Mouse (Mus musculus) spleen, adult 2 months (tissue): ENCODE results near the gene Pitx2. TPM values are rescaled to one million over a fixed set of nuclear protein-coding genes. Genes with fewer than 3 reads are reported as not detected.
A peak's percentile ranks its signal among the peaks of the same experiment; 100 is the strongest.

ENCODE experiments used
- DNase-seq, 2 experiments: peaks; one replicate each; pipeline versions ENCODE4 v3.0.0 to v3.0.0-alpha.2; 2012 to 2021; ENCODE audit warnings: low spot score in 2 of 2, low read depth in 1 of 2
- H3K27ac ChIP-seq: fragments of 200-500 bp; 2 replicates; pipeline ENCODE4 v1.5.1; 2012; ENCODE audit warnings: low read length, inconsistent platforms; ENCODE audit not compliant: insufficient read depth
- H3K27me3 ChIP-seq: fragments of 200-500 bp; 2 replicates; pipeline ENCODE4 v1.6.1; 2012; ENCODE audit warnings: mild to moderate bottlenecking, moderate library complexity, low read length, inconsistent platforms; ENCODE audit not compliant: control insufficient read depth, insufficient read depth
- H3K36me3 ChIP-seq: fragments of 200-500 bp; 2 replicates; pipeline ENCODE4 v1.6.1; 2012; ENCODE audit warnings: mild to moderate bottlenecking, low read length, inconsistent platforms; ENCODE audit not compliant: control insufficient read depth, insufficient read depth
- H3K4me1 ChIP-seq: fragments of 200-500 bp; 2 replicates; pipeline ENCODE4 v1.6.1; 2011; ENCODE audit warnings: inconsistent platforms; ENCODE audit not compliant: control insufficient read depth, insufficient read depth, insufficient read length
- H3K4me3 ChIP-seq: fragments of 200-500 bp; 2 replicates; pipeline ENCODE4 v1.5.1; 2011; ENCODE audit warnings: mild to moderate bottlenecking, inconsistent platforms; ENCODE audit not compliant: insufficient read depth, insufficient read length; ENCODE audit errors: extremely low read depth
- CTCF ChIP-seq: fragments of 200-500 bp; IDR thresholded peaks from 2 replicates; pipeline ENCODE4 v1.5.1; 2011; ENCODE audit warnings: mild to moderate bottlenecking, inconsistent platforms; ENCODE audit not compliant: insufficient read depth, insufficient read length, insufficient replicate concordance; ENCODE audit errors: extremely low read depth
- POLR2A ChIP-seq: fragments of 200-500 bp; IDR thresholded peaks from 2 replicates; pipeline ENCODE4 v1.6.1; 2011; ENCODE audit warnings: low read depth, low read length, inconsistent platforms
- WGBS: fragments of 180-500 bp; shearing (Covaris S2); methylation state at CpG from one replicate; pipeline ENCODE4 v1.1.7; 2018; 5-methylcytosine and 5-hydroxymethylcytosine counted together
- polyA plus RNA-seq: library from polyadenylated mRNA; depleted of rRNA; stranded (reverse); fragments of >200 nt; gene quantifications from 2 replicates; pipeline ENCODE4 v1.2.3, GENCODE M21; 2012

Gene Pitx2
- polyA plus RNA-seq, 1 experiment = not detected

- no peak overlapping the region for H3K27ac ChIP-seq
- WGBS = 9% methylated on average over 7 of the region's 7 CpGs
These were observed 8.3 kb downstream of the Pitx2 start for GRCm38 (mm10) chr3:129208031-129208380.

DNA sequence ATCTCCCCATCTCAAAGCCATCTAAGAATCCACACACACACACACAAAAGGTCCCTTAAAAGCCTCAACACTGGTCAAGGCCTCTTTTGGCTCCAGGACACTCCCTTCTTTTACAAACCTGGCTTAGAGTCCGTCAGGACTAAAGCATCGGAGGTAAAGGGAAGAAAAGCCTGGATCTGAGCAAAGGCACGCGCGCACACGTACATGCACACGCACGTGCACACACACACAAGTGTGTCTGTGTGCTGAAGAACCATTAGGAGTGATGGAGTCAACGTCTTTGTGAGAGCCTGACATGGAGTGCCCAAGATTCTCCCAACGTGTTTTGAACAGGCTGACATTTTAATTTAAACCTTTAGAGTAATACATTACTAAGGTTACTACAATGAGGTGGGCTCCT lies 8.7 kb downstream of the Pitx2 start:
- Histone ChIP-seq H3K27me3 (peaks cover 30% of the 10 kb centered on the region), H3K36me3 (no peaks in the 10 kb centered on the region), H3K4me1 (no peaks in the 10 kb centered on the region; the same call in 1 of the 2 replicates), H3K4me3 (no peak overlapping the region), H3K27ac (no peak overlapping the region)
- TF ChIP-seq CTCF (no peak), POLR2A (no peak)
- WGBS = 6% methylated on average over 10 of the region's 10 CpGs
- no peak for DNase-seq

More at GRCm38 (mm10) chr3:129208031-129208380, 8.3 kb downstream of the Pitx2 start:
- no peaks in the 10 kb centered on the region for H3K4me1 ChIP-seq
- H3K36me3 ChIP-seq = no peaks in the 10 kb centered on the region
- TF ChIP-seq POLR2A (no peak), CTCF (no peak)
- no peak for DNase-seq
- peaks cover 27% of the 10 kb centered on the region for H3K27me3 ChIP-seq
- no peak overlapping the region for H3K4me3 ChIP-seq

GRCm38 (mm10) chr3:129209266-129209665 lies 9.6 kb downstream of the Pitx2 start:
- no peak for TF ChIP-seq CTCF
- TF ChIP-seq POLR2A = no peak
- no peak for DNase-seq
- H3K27ac ChIP-seq = no peak overlapping the region
- no peak overlapping the region for H3K4me3 ChIP-seq
- WGBS = 10% methylated on average over 4 of the region's 4 CpGs
- peaks cover 33% of the 10 kb centered on the region for H3K27me3 ChIP-seq
- H3K4me1 ChIP-seq = peaks cover 3% of the 10 kb centered on the region; the same call in 1 of the 2 replicates
- H3K36me3 ChIP-seq = no peaks in the 10 kb centered on the region

GRCm38 (mm10) chr3:129209771-129210170 lies 10.1 kb downstream of the Pitx2 start:
- Histone ChIP-seq H3K27ac (no peak overlapping the region), H3K36me3 (no peaks in the 10 kb centered on the region), H3K27me3 (peaks cover 32% of the 10 kb centered on the region), H3K4me3 (no peak overlapping the region), H3K4me1 (peaks cover 7% of the 10 kb centered on the region)
- DNase-seq = no peak
- WGBS = 7% methylated on average over 4 of the region's 4 CpGs
- TF ChIP-seq CTCF (no peak), POLR2A (no peak)

DNA sequence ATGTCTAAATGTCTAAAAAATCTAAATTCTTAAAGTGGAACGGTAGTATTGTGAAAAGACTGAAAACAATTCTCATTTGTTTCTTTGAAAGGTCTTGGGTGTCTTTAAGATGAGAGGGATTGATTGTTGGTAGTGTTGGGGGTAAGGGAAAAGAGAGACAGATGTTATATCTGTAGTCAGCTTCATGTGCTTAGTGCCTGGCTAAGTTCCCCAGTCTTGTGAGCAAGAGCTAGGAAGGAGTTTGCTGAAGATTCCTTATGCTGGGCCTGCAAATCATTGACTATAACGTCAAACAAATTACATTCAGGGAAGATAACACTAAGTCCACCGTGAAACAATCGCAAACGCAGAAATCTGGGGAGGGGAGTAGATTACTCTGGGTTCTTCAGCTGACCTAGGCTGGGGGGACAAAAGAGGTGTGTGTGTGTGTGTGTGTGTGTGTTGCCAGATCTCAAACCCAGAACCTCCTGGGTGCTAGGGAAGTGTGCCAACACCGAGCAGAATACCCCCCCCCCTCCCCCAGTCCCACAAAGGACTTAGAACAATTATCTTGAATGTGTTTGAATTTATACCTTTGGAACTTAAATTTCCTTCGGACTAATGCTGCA lies 12.5 kb downstream of the Pitx2 start:
- TF ChIP-seq CTCF = no peak
- TF ChIP-seq POLR2A = no peak
- 3% methylated on average over 7 of the region's 7 CpGs for WGBS
- no peak overlapping the region for H3K4me3 ChIP-seq
- no peaks in the 10 kb centered on the region for H3K36me3 ChIP-seq
- H3K4me1 ChIP-seq = peaks cover 7% of the 10 kb centered on the region
- DNase-seq = no peak
- no peak overlapping the region for H3K27ac ChIP-seq
- H3K27me3 ChIP-seq = peaks cover 36% of the 10 kb centered on the region

GRCm38 (mm10) chr3:129212807-129213206 lies 13.1 kb downstream of the Pitx2 start:
- WGBS = 10% methylated on average over 11 of the region's 11 CpGs
- no peak for DNase-seq
- Histone ChIP-seq H3K27ac (no peak overlapping the region), H3K4me1 (peaks cover 7% of the 10 kb centered on the region), H3K27me3 (peaks cover 36% of the 10 kb centered on the region), H3K4me3 (no peak overlapping the region), H3K36me3 (no peaks in the 10 kb centered on the region)
- no peak for TF ChIP-seq POLR2A
- TF ChIP-seq CTCF = no peak

GRCm38 (mm10) chr3:129213633-129214145 lies 14.0 kb downstream of the Pitx2 start:
- TF ChIP-seq CTCF (no peak), POLR2A (no peak)
- H3K27me3 ChIP-seq = peaks cover 40% of the 10 kb centered on the region
- DNase-seq = peak; percentile 19 to 51
- H3K36me3 ChIP-seq = no peaks in the 10 kb centered on the region
- 1% methylated on average over 39 of the region's 39 CpGs for WGBS
- peak overlapping the region; percentile 57; the same call in 1 of the 2 replicates for H3K4me3 ChIP-seq
- H3K4me1 ChIP-seq = peaks cover 7% of the 10 kb centered on the region
- no peak overlapping the region for H3K27ac ChIP-seq
